Mouse (Mus musculus): ENCODE results near the gene Tprgl.

Gene Tprgl

DNA sequence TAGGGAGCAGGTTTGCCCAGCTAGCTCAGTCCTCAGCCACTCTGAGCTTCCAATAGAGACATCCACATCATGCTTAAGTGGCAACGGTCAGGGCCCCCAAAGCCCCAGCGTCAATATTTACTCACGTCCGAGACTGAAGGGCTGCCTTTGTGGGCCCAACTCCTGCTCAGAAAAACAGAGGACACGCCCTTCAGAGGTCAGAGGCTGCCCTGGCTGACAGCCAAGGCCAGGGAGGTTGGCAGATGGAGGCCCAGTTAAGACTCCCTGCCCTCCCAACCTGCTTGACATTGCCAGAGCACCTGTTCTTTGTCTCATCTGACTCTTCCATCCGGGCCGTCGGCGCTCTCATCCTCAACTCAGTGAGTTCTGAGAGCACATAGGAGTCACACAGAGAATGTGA, 41.7 kb downstream of the Tprgl start:
- DNase-seq (ENCODE audit: low read depth) = no peak

DNA sequence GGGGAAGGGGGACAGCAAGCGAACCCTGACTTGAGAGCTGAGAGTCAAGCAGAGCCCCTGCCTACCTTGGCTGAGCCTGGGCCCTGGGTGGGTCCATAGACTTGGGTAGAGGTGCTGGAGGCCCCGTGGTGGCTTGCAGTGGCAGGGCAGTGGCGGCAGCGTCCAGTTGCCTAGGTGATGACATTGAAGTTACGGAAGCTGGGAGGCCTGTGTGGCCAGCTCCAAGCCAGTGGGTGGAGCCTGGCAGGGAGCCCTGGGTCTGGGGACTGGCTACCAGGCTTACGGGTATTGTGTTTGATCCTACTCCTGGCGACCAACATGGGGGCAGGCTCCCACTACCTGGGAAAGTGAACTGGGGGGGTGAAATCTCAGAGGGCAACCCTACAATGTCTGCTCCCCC, 44.0 kb downstream of the Tprgl start:
- no peak for DNase-seq (ENCODE audit: low read depth)

DNA sequence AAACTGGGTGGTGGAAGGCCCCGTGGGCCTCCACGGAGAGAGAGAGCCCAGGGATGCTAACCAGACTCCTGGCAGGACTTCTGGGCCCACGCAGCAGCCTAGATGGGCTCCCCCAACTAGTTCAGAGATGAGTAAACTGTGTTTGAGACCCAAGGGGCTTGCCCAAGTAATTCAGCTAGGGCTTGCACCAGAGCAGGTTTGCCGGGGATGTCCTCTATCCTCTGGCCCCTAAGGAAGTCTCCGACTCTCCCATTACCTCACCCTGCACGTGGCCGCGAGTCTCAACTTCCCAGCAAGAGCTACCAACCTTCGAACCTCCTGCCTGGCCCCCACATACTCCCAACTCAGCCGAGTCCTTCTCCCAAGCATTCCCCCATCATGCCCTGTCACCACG, 50.6 kb downstream of the Tprgl start:
- DNase-seq (ENCODE audit: low read depth) = no peak

DNA sequence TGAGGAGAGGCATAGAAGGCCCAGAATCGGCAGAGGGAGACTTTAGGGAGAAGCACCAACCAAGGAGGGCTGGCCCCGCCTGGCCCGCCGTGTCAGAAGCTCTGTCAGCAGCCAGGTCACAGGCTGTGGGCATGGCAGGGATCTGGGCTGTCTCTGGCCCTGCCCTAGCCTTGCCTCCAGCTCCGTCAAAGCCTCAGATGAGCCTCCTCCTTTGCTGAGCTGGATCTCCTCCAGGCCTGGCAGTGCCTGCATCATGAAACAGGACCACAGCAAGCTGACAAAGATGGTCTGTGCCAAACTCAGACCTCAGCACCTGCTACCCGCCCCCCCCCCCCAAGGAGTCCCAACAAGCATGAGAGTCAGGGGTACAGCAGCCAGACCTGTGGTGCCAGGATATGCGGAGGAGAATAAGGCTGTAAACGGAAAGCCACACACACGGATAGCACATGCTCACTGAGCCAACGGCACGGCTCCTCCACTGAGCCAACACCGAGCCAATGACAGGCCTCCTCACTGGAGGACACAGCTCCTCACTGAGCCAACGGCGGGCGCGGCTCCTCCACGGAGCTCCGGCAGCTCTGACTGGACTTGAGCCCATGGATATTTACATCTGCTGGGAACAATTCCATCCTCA, 51.1 kb downstream of the Tprgl start:
- DNase-seq (ENCODE audit: low read depth) = peak; percentile 2

Measured in NIH3T3 (cell line).